Comparison of ENCODE assay signal across 9 mouse cellular contexts in the genomic region with DNA sequence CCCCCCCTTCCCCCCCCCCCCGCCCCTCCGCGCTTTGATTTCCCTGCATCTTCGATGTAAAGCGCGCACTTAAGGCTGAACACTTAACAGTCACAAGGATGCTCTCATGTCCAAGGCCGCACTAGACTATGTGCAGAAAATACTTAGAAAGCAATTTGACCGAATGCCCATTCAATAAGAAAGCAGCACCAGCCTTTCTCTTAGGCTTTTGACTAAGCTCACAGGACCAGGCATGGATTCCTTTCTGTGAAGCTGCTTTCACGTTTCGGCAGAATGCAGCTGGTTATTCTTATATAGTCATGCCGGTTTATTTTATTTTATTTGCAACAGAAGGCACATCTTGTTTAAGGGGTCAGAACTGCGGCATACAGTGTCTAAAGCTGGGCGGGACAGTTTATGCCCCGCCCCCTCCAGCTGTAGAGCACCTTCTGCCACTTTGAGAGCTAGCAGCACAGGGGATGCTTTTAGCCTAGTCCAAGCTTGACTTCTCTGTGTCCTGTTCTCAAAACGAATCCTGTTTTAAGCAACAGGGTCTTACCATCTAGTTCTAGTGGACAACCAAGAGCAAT. TPM values are rescaled to one million over a fixed set of nuclear protein-coding genes. Genes with fewer than 3 reads are reported as not detected.
A peak's percentile ranks its signal among the peaks of the same experiment; 100 is the strongest.
DNase-seq lines count a peak whose midpoint lies in the region; ATAC-seq lines count a peak whose summit lies in the region.
"Had no signal": no experiment of that assay in that cellular context is flagged by ENCODE, and none has a peak within 500 bp of the region (broad histone marks: within the 10 kb centered on the region; RNA-seq: fewer than 3 reads in every experiment).

No protein-coding gene starts in this region.

- H3K27ac ChIP-seq in heart, embryonic 13.5 days (replicated peaks), result no peak overlapping the region
- H3K27ac ChIP-seq in hindbrain, embryonic 15.5 days (replicated peaks), result no peak overlapping the region
- H3K27ac ChIP-seq in midbrain, embryonic 16.5 days (ENCODE audit: low read length), result no peak overlapping the region

- peaks cover 5% of the 10 kb centered on the region; the same call in 1 of the 2 replicates for H3K4me1 ChIP-seq in heart, embryonic 13.5 days
- H3K4me1 ChIP-seq in hindbrain, embryonic 15.5 days (replicated peaks), result no peaks in the 10 kb centered on the region
- H3K4me1 ChIP-seq in midbrain, embryonic 16.5 days (ENCODE audit: control insufficient read depth, insufficient read depth, low read length), result peaks cover 6% of the 10 kb centered on the region

- no peak for ATAC-seq in heart, embryonic 13.5 days (ENCODE audit: extremely low read depth, insufficient number of reproducible peaks, low FRiP score, low TSS enrichment)
- ATAC-seq in hindbrain, embryonic 15.5 days (ENCODE audit: low FRiP score, low read depth), result peak; percentile 80; the same call in 1 of the 2 replicates
- ATAC-seq in midbrain, embryonic 16.5 days, result peak; percentile 78

- WGBS in heart, embryonic 13.5 days, result 17% methylated on average over 15 of the region's 15 CpGs
- WGBS in hindbrain, embryonic 15.5 days, result 23% methylated on average over 15 of the region's 15 CpGs
- WGBS in midbrain, embryonic 16.5 days, result 19% methylated on average over 14 of the region's 15 CpGs

- intact Hi-C loops in heart, postnatal 10 days (cut with DNase I), result loop anchor here (5.0 to 10.0 kb wide), 3 partner anchors 186 to 576 kb away; no protein-coding TSS in a partner anchor

- no peaks in the 10 kb centered on the region for H3K36me3 ChIP-seq in heart, embryonic 13.5 days
- H3K36me3 ChIP-seq in hindbrain, embryonic 15.5 days, result no peaks in the 10 kb centered on the region
- H3K36me3 ChIP-seq in midbrain, embryonic 16.5 days (ENCODE audit: control insufficient read depth, insufficient read depth, low read length), result no peaks in the 10 kb centered on the region

- 0 out of 2 replicates have a peak, but pooled peaks cover 4% of the 10 kb centered on the region for H3K27me3 ChIP-seq in heart, embryonic 13.5 days (replicated peaks)
- no peaks in the 10 kb centered on the region for H3K27me3 ChIP-seq in hindbrain, embryonic 15.5 days
- H3K27me3 ChIP-seq in midbrain, embryonic 16.5 days (ENCODE audit: control insufficient read depth, insufficient read depth, low read depth, low read length), result peaks cover 3% of the 10 kb centered on the region; the same call in 1 of the 2 replicates

- no peak for DNase-seq in heart, postnatal 10 days
- DNase-seq in embryo, embryonic 10 days (ENCODE audit: low spot score), result peak; percentile 15
- no peak for DNase-seq in layer of hippocampus, postnatal 10 days (ENCODE audit: low spot score in 2 of 2)
- no peak for DNase-seq in spleen, adult 12 weeks (ENCODE audit: low spot score)
- no peak for DNase-seq in kidney, adult 18-20 months
- DNase-seq: kidney, adult 8-10 months had no signal

- no peaks in the 10 kb centered on the region for H3K9me3 ChIP-seq in heart, embryonic 13.5 days
- no peaks in the 10 kb centered on the region for H3K9me3 ChIP-seq in hindbrain, embryonic 15.5 days
- no peaks in the 10 kb centered on the region for H3K9me3 ChIP-seq in midbrain, embryonic 16.5 days (replicated peaks; ENCODE audit: control insufficient read depth, low read length, poor library complexity, severe bottlenecking)

- H3K4me3 ChIP-seq in heart, embryonic 13.5 days, result peak overlapping the region; percentile 33
- peak overlapping the region; percentile 30 for H3K4me3 ChIP-seq in hindbrain, embryonic 15.5 days
- peak overlapping the region; percentile 30 for H3K4me3 ChIP-seq in midbrain, embryonic 16.5 days (ENCODE audit: low read depth, low read length)

- 0 out of 2 replicates have a peak overlapping the region, but pooled peaks have one; percentile 24 for H3K9ac ChIP-seq in heart, embryonic 13.5 days
- 0 out of 2 replicates have a peak overlapping the region, but pooled peaks have one; percentile 29 for H3K9ac ChIP-seq in hindbrain, embryonic 15.5 days
- H3K9ac ChIP-seq in midbrain, embryonic 16.5 days (ENCODE audit: low read depth, low read length), result peak overlapping the region; percentile 41; the same call in 1 of the 2 replicates

- H3K4me2 ChIP-seq in heart, embryonic 13.5 days, result peak overlapping the region; percentile 66
- peak overlapping the region; percentile 57 for H3K4me2 ChIP-seq in hindbrain, embryonic 15.5 days
- H3K4me2 ChIP-seq in midbrain, embryonic 16.5 days (ENCODE audit: low read length), result peak overlapping the region; percentile 57

RNA-seq across cellular contexts. Expression of gene Lgr5, which starts 30.8 kb away (rescaled TPM):
- 0.25 and 0.32 TPM in 2 replicates for polyA plus RNA-seq in heart, embryonic 13.5 days (2015; fragmentation: Nextera tagmentation; extraction: Ambion mirVana)
- under 1 TPM; 0.10 to 0.42 TPM for total RNA-seq in heart, postnatal 10 days (2021)
- 2.3 and 2.6 TPM in 2 replicates for polyA plus RNA-seq in hindbrain, embryonic 15.5 days (2015; fragmentation: Nextera tagmentation; extraction: Ambion mirVana)
- 1.3 and 1.4 TPM in 2 replicates for polyA plus RNA-seq in midbrain, embryonic 16.5 days (2015; fragmentation: Nextera tagmentation; extraction: Ambion mirVana)
- 1 to 10 TPM; 2.2 to 2.6 TPM for total RNA-seq in layer of hippocampus, postnatal 10 days (2021)

RNA-seq across cellular contexts. Expression of gene A930009A15Rik, which starts 48.6 kb away (rescaled TPM):
- polyA plus RNA-seq in heart, embryonic 13.5 days (2015; fragmentation: Nextera tagmentation; extraction: Ambion mirVana), result not detected in 2 replicates
- not detected for total RNA-seq in heart, postnatal 10 days (2021)
- polyA plus RNA-seq in hindbrain, embryonic 15.5 days (2015; fragmentation: Nextera tagmentation; extraction: Ambion mirVana), result 0.40 and 0.69 TPM in 2 replicates
- 0.21 and 0.43 TPM in 2 replicates for polyA plus RNA-seq in midbrain, embryonic 16.5 days (2015; fragmentation: Nextera tagmentation; extraction: Ambion mirVana)
- 1 to 10 TPM; 1.1 to 1.8 TPM for total RNA-seq in layer of hippocampus, postnatal 10 days (2021)
